Mouse (Mus musculus): ENCODE measurements around the gene Inpp5b. TPM values are rescaled to one million over a fixed set of nuclear protein-coding genes. Genes with fewer than 3 reads are reported as not detected.
"Not testable (repeated sequence)": the region's sequence is repeated elsewhere in the genome, so short reads cannot be mapped to it uniquely, and the experiment has no call there.

The Inpp5b gene
- total RNA-seq (2021): 1 to 10 TPM; 5.6 to 7.0 TPM
- long read RNA-seq, experiment 1, partial matches to known transcripts: 3 of 9 reads
- long read RNA-seq, experiment 1, other reads (novel, unspliced or antisense): 6 of 9 reads
- long read RNA-seq, experiment 2, partial matches to known transcripts: 0 of 2 reads
- long read RNA-seq, experiment 2, other reads (novel, unspliced or antisense): 2 of 2 reads

GRCm38 (mm10) chr4:124741376-124742343 is at the start of gene Inpp5b:
Inpp5b (plus strand) TSS chr4:124741850.
- DNase-seq: peak; percentile 91

- DNase-seq: no peak
Measured at GRCm38 (mm10) chr4:124692416-124692861, 49.2 kb upstream of the Inpp5b start.

- peak; percentile 91 to 94 for DNase-seq
Measured at GRCm38 (mm10) chr4:124693135-124693894, 48.3 kb upstream of the Inpp5b start, which contains the start of gene Utp11. Utp11 (minus strand) TSS chr4:124693600.

- no peak for DNase-seq
Measured at GRCm38 (mm10) chr4:124694572-124694971, 47.1 kb upstream of the Inpp5b start.

GRCm38 (mm10) chr4:124695786-124696516 is 45.7 kb upstream of the Inpp5b start:
- DNase-seq: no peak

GRCm38 (mm10) chr4:124699791-124700190 is 41.9 kb upstream of the Inpp5b start:
- DNase-seq: peak in 1 of 2 experiments; percentile 22

GRCm38 (mm10) chr4:124700248-124700971 is 41.2 kb upstream of the Inpp5b start, which contains the start of gene Fhl3:
Fhl3 (plus strand) TSS chr4:124700701.
- peak; percentile 64 to 68 for DNase-seq

GRCm38 (mm10) chr4:124701052-124701845 is 40.4 kb upstream of the Inpp5b start:
- peak; percentile 70 to 72 for DNase-seq

GRCm38 (mm10) chr4:124701916-124702315 is 39.7 kb upstream of the Inpp5b start:
- peak; percentile 47 to 48 for DNase-seq

GRCm38 (mm10) chr4:124703406-124703805 is 38.2 kb upstream of the Inpp5b start:
- DNase-seq: peak; percentile 44 to 66

GRCm38 (mm10) chr4:124703881-124704796 is 37.5 kb upstream of the Inpp5b start:
- DNase-seq: peak in 1 of 2 experiments; percentile 27

GRCm38 (mm10) chr4:124704797-124705474 is 36.7 kb upstream of the Inpp5b start:
- peak; percentile 46 to 75 for DNase-seq

- DNase-seq: no peak
Measured at GRCm38 (mm10) chr4:124705661-124706269, 35.9 kb upstream of the Inpp5b start.

- DNase-seq: not testable (repeated sequence)
Measured at GRCm38 (mm10) chr4:124707381-124708199, 34.1 kb upstream of the Inpp5b start.

GRCm38 (mm10) chr4:124708200-124708517 is 33.5 kb upstream of the Inpp5b start:
- DNase-seq: not testable (repeated sequence)

GRCm38 (mm10) chr4:124708518-124709477 is 32.9 kb upstream of the Inpp5b start:
- DNase-seq: peak; percentile 93 to 96

All from heart, adult 18-20 months (tissue).